Mouse (Mus musculus): ENCODE data around the gene Olfr983.

The Olfr983 gene

DNA sequence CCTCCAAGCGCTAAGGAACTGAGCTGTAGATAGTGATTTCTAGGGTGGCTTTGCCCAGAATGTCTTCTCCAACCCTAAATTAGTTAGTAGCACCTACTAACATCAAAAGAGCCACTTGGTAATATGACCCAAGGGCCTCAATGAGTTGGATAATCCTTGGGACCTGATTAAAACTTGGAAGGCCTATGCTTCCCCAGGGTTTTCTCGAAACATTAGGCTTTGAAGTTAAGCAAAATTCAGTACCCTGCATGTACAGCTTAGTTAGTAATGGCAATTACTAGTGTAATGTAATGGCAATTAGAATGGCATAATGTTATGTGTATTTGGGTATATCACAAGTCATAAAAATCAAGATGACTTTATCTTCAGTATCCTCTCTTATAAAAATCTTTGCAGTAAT lies at the start of gene Olfr983:
TSS of gene Olfr983 (minus strand) at position 101 of the 400 bp plus-strand sequence.
- DNase-seq = no peak

DNA sequence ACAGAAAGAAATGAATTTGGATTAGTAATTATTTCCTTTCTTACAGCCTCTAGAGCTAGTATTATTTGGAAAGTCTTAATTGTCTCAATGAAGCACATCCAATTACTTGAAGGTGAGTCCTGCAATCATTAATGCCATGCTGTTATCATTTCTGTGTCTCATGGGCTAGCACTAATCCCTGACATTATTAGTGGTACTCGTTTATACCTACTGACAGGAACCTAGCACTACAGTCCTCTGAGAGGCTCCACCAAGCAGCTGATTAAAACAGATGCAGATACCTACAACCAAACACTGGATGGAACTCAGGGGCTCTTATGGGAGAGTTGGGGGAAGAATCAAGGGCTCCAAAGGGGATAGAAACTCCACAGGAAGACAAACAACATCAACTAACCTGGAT lies 48.1 kb upstream of the Olfr983 start:
- DNase-seq = no peak

DNA sequence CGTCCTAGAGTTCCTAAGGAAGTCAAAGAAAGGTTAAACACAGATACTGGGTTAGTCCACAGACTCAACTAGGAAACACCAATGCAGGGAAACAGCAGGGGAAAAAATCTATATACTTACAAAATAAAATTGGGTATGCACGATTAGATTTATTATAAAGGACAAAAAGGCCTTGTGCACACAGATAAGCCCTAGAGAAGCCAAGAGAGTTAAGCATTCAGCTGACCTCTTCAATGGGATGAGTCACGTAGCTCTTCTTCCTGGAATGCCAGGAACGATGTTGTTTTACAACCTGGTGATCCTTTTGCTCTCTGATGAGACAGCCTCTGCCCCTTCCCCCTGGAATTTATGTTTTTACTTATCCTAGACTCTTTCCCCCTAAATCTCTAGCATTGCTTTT lies 46.1 kb upstream of the Olfr983 start:
- no peak for DNase-seq

DNA sequence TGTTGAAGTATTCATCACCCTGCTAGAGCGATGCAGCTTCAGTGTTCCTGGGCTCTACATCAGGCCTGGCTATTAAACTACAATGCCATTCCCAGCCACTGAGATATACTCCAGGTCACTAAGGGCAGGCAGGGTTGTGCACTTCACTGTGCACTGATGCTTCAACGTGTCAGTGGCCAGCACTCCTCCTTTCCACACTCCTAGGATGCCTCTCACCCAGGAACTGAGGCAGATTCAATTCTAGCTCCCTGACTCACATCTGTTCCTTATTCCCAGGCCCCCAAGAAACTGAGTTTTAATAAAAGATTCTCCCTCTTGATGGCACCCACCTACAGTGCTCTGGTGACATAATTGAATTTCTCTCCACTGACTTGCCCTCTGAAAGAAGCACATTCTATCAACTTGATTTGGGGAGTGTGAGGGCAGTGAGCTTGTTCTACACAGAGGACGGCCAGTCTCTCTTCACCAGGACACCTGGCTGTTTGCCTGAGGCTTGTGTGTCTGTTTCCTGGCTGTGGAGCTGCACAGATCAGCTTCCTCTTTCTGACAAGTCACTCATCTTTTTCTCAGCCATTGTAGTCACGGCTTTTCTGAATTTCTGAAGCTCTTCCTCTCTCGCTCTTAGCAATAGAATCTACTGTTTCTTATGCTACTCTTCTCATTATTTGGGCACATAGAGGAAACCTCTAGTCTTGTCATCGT lies 43.7 kb upstream of the Olfr983 start:
- DNase-seq = peak in 1 of 2 experiments; percentile 4

DNA sequence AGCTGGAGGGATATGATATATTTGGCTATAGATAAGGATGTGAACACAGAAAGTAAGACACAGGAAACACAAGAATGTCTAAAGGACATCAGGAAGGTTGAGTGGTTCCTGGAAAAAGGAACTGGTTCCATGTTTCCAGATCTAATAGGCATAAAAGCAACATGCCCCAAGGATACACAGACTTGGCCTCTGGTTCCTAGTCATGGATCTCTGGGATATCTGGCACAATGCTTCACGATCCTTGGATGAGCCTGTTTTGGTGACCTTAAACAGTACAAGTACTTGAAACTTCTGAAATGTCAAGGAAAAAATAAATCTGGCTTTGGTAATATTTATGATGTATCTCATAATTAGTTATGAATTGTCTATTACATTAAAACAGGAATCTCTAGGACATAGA lies 37.2 kb upstream of the Olfr983 start:
- DNase-seq = no peak

DNA sequence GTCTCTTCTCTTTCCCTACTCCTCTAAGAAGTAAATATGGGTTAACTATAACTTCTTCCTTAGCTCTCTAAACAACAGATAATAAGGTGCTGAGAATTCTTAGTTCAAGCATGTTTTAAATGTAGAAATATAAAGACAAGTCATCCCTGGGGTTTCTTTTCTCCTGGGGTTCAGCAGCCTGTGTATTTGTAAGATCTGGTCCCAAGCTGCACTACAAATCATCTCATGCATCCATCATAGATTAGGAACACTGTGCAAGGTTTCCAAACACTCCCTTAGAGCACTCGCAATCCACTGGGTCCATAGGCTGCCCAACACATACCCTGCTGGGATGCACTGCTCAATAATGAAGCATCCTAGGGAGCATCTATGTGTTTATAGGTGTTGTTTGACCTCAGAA lies 36.7 kb upstream of the Olfr983 start, which contains the start of gene Olfr985:
TSS of gene Olfr985 (minus strand) at position 101 of the 400 bp plus-strand sequence.
- DNase-seq = no peak

DNA sequence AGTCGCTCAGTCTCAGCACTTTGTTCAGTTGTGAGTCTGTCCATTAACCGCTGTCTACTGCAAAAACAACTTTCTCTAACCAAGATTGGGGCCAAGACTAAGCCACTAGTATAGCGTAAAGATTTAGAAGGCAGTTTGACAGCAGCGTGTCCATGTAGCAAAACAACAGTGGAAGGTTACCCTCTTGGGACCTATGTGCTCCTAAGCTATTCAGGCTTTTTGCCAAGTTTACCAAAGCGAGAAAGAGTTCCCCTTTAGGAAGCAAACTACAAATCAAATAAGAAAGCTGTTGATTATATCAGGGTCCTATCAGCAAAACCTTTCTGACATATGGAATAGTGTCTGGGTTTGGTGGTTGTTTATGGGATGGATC lies 23.9 kb upstream of the Olfr983 start:
- DNase-seq = no peak

DNA sequence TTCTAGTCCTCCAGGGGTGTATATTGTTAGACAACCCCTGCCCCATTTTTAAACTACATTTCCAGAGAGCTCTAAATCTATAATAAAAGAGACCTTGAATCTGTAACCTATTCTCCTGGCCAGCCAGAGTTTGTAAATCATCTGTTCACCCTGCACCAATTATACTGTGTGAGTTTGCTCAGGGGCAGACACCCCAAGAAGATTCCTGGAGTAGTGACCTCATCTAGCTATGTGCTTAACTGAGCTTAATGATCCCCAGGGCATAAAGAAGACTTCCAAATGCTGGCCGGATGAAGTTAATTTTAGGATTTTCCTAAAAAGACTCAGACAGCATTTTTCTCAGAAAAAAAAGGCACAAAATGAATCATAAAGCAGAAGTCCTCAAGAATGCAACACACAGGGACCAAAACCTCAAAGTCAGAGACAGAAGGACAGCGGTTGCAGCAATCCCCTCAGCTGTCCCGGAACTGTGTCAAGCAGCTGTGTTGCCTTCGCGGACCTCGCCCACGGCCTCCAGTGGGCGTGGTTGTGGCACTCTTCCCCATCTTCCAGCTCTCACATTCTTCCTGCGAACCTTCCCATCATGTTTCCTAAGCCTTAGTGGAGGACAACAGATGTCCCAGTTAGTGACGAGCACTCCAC lies 23.4 kb upstream of the Olfr983 start:
- no peak for DNase-seq

DNA sequence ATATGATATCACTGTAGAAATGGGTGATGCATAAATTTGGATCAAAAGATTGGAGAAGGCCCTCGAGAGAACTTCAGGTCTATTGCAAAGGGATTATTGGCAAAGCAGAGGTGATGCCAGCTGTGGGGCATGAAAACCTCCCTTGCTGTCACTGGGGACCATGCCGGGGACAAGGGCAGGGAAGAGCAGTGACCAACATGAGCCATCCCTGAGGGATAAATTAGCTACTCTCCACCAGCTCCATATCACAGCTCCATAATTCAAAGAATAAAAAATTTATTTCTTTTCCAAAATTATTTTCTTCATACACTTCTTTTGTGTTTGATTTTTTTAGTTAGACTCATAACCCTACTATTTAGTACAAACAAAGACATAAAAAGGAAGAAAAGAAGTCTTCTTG lies 20.7 kb upstream of the Olfr983 start, which contains the start of gene Olfr984:
TSS of gene Olfr984 (minus strand) at position 101 of the 400 bp plus-strand sequence.
- DNase-seq = no peak

DNA sequence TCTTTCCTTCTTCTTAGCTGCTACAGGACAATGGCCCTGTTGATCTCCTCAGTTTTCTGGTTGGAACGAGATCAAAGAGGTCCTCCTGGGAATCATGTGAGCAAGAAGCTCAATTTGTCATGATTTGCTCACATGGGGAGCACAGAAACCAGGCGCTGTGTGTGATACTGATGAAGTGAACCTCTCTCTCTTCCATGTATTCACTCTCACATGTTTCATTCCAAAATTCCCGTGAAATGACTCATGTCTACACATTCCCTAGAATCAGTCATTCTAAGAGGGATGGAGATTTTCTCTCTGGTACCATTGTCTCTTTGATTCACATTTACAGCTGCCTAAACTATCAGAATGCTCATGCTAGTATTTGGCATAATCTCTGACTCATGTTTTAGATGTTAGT lies 1.4 kb upstream of the Olfr983 start:
- no peak for DNase-seq

DNA sequence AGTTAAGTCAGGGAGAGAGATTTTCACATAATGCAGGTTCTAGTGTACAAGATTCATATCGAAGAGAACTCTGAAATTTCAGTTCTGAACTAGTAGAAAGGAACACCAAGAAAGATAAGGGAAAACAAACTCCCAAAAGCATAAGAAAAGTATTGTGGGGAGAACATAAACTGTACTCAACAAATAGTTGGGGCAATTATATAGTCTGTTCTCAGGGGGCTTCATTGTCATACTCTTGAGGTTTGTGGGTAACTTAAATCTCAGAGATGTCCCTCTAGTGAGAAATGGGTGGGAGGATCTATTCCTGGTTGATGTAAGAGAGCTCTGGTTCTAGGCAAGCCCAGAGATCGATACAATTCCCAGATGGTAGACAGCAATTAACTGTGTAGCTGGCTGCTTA lies 19.9 kb downstream of the Olfr983 start, which contains the start of gene Olfr982:
TSS of gene Olfr982 (plus strand) at position 301 of the 400 bp plus-strand sequence.
- no peak for DNase-seq

DNA sequence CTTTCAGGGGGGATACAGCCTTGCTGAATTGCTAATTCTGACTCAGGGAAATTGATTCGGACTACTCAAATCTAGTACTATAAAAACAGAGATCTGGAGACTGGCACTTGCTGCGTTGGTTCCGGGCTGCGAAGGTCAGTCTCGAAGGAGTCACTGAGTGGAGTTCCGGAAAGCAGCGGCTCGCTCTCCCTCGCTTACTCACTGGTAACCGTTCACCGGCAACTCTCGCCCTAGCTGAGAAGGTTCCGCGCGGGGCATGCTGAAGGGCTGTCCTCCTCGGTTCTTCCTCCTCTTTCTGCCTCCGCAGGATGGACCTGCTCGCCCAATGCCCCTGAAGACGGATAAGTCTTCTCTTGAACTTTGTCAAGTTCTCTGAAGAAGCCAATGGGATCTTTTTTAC lies 43.3 kb downstream of the Olfr983 start:
- DNase-seq = no peak

Measured in cerebellum, postnatal 25 days (tissue).